Comparison of ENCODE assay signal across 8 mouse cellular contexts in genomic region chr2:25607761-25608622, GRCm38 (mm10). TPM values are rescaled to one million over a fixed set of nuclear protein-coding genes. Genes with fewer than 3 reads are reported as not detected.
DNase-seq lines count a peak whose midpoint lies in the region; ATAC-seq and TF ChIP-seq lines count a peak whose summit lies in the region.

Gene Rabl6, minus strand, starts transcription at chr2:25608521.

- no peaks in the 10 kb centered on the region for H3K27me3 ChIP-seq in Patski
- H3K27me3 ChIP-seq in hindbrain, embryonic 14.5 days (ENCODE audit: control insufficient read depth, insufficient read depth, low read length): no peaks in the 10 kb centered on the region

- H3K4me3 ChIP-seq in hindbrain, embryonic 14.5 days (replicated peaks; ENCODE audit: low read length): peak within 1 kb of the TSS; percentile 83

- under 1% methylated on average over 79 of the region's 80 CpGs for WGBS in hindbrain, embryonic 14.5 days

- peaks cover 13% of the 10 kb centered on the region for H3K4me1 ChIP-seq in hindbrain, embryonic 14.5 days (replicated peaks; ENCODE audit: control insufficient read depth, insufficient read depth, low read length)

- peak within 1 kb of the TSS; percentile 91 for H3K27ac ChIP-seq in hindbrain, embryonic 14.5 days

- no peak for TF ChIP-seq CTCF in Patski (IDR thresholded peaks at IDR 0.05)

- ATAC-seq in Patski: peak; percentile 75
- peak; percentile 93 for ATAC-seq in hindbrain, embryonic 14.5 days (ENCODE audit: low FRiP score)

- peak; percentile 44 for DNase-seq in Patski (ENCODE audit: low read depth, low spot score)
- peak; percentile 93 to 95 for DNase-seq in cerebellum, postnatal 14 days
- peak; percentile 83 to 84 for DNase-seq in frontal cortex, postnatal 25 days (ENCODE audit: low spot score in 2 of 2)
- DNase-seq in hindbrain, embryonic 14.5 days (ENCODE audit: low spot score): peak; percentile 92
- peak; percentile 88 to 92 for DNase-seq in layer of hippocampus, postnatal 36 days
- peak; percentile 93 for DNase-seq in lung, postnatal 36 days
- peak; percentile 93 for DNase-seq in retina, postnatal 1 day
- peak; percentile 80 to 88 for DNase-seq in urinary bladder, adult 18-20 months (ENCODE audit: low spot score in 2 of 2)

- H3K9me3 ChIP-seq in hindbrain, embryonic 14.5 days (ENCODE audit: control insufficient read depth, low read length): no peaks in the 10 kb centered on the region

- H3K36me3 ChIP-seq in hindbrain, embryonic 14.5 days (replicated peaks; ENCODE audit: control insufficient read depth, insufficient read depth): 0 out of 2 replicates have a peak, but pooled peaks cover 1% of the 10 kb centered on the region

- CTCF ChIA-PET in Patski (lab: Charles Lee): interaction anchor here (1.2 kb wide), 1 partner anchor 26 kb away, joined by 4 read pairs; the partner anchor contains the start of gene Ajm1

- POLR2A ChIA-PET in Patski (lab: Charles Lee): interaction anchor here (0.6 to 0.7 kb wide), 2 partner anchors 26 to 245 kb away, joined by 3 read pairs; partner anchors contain the start of gene Ajm1

- H3K9ac ChIP-seq in hindbrain, embryonic 14.5 days: peak within 1 kb of the TSS; percentile 92

- peak within 1 kb of the TSS; percentile 63 for H3K4me2 ChIP-seq in hindbrain, embryonic 14.5 days (replicated peaks)

- in situ Hi-C loops in Patski (cut with MboI; ENCODE audit: low pct_unique_long_range_greater_than_20kb): no loop called here

RNA-seq across cellular contexts. Expression of gene Rabl6, which starts in this region (rescaled TPM):
- 90.3 TPM for polyA plus RNA-seq in Patski (2021)
- polyA plus RNA-seq in hindbrain, embryonic 14.5 days (2014; fragmentation: Nextera tagmentation; extraction: Ambion mirVana): 59.0 and 61.6 TPM in 2 replicates
- total RNA-seq in layer of hippocampus, postnatal 36 days (2021): 100 to 1,000 TPM; 142 to 155 TPM

Comparison
In these comparisons a context has a peak if more than half of its experiments do, and no peak if none do; other contexts are left out.
1. Peak in every context shown above with its lines: DNase-seq, ATAC-seq, H3K4me3 ChIP-seq and H3K27ac ChIP-seq.
2. DNase-seq: peak in every context shown above with its lines; median percentile 94 in cerebellum, postnatal 14 days; 93 in lung, postnatal 36 days; 93 in retina, postnatal 1 day; 92 in hindbrain, embryonic 14.5 days; 90 in layer of hippocampus, postnatal 36 days; 84 in urinary bladder, adult 18-20 months; 84 in frontal cortex, postnatal 25 days; 44 in Patski.